Mouse (Mus musculus): ENCODE measurements around the gene Samsn1. TPM values are rescaled to one million over a fixed set of nuclear protein-coding genes. Genes with fewer than 3 reads are reported as not detected.

Gene Samsn1
- polyA plus RNA-seq (2012; fragmentation: generic; extraction: Trizol) = not detected

GRCm38 (mm10) chr16:76022181-76022580 lies at the start of gene Samsn1:
Gene Samsn1, minus strand, starts transcription at chr16:76022281.

